Mouse (Mus musculus) midbrain, embryonic 16.5 days (tissue): ENCODE measurements around the gene Emid1. TPM values are rescaled to one million over a fixed set of nuclear protein-coding genes. Genes with fewer than 3 reads are reported as not detected.

Source experiments
- ATAC-seq: fragments of 200-750 bp; cut with Nextera tagmentation; 2 replicates; pipeline ENCODE4 v1.8.0; 2017; ENCODE audit warnings: moderate TSS enrichment
- H3K27ac ChIP-seq: fragments of 300-500 bp; sonication (generic); 2 replicates; pipeline ENCODE4 v1.5.1; 2014; ENCODE audit warnings: mild to moderate bottlenecking, low read length, mixed read lengths
- H3K27me3 ChIP-seq: fragments of 300-500 bp; sonication (generic); 2 replicates; pipeline ENCODE4 v1.6.1; 2014; ENCODE audit warnings: low read depth, low read length, mixed read lengths; ENCODE audit not compliant: control insufficient read depth, insufficient read depth
- H3K36me3 ChIP-seq: fragments of 300-500 bp; sonication (generic); 2 replicates; pipeline ENCODE4 v1.6.1; 2014; ENCODE audit warnings: mild to moderate bottlenecking, low read length, moderate library complexity, mixed read lengths; ENCODE audit not compliant: control insufficient read depth, insufficient read depth
- H3K4me1 ChIP-seq: fragments of 300-500 bp; sonication (generic); 2 replicates; pipeline ENCODE4 v1.6.1; 2014; ENCODE audit warnings: mild to moderate bottlenecking, low read length, mixed read lengths; ENCODE audit not compliant: control insufficient read depth, insufficient read depth
- H3K4me2 ChIP-seq: fragments of 300-500 bp; sonication (generic); 2 replicates; pipeline ENCODE4 v1.6.1; 2014; ENCODE audit warnings: mild to moderate bottlenecking, low read length, mixed read lengths
- H3K4me3 ChIP-seq: fragments of 300-500 bp; sonication (generic); 2 replicates; pipeline ENCODE4 v1.5.1; 2014; ENCODE audit warnings: low read depth, mild to moderate bottlenecking, low read length, moderate library complexity, mixed read lengths
- H3K9ac ChIP-seq: fragments of 300-500 bp; sonication (generic); 2 replicates; pipeline ENCODE4 v1.6.1; 2014; ENCODE audit warnings: low read depth, low read length, mixed read lengths
- H3K9me3 ChIP-seq: fragments of 300-500 bp; sonication (generic); replicated peaks from 2 replicates; pipeline ENCODE4 v1.6.1; 2014; ENCODE audit warnings: mild to moderate bottlenecking, low read length, mixed read lengths; ENCODE audit not compliant: control insufficient read depth, poor library complexity, severe bottlenecking
- WGBS: fragments of 180-500 bp; shearing (Covaris S2); extraction: QIAGEN DNeasy Blood & Tissue Kit; methylation state at CpG from one replicate; pipeline ENCODE4 v1.1.7; 2014; 5-methylcytosine and 5-hydroxymethylcytosine counted together
- polyA plus RNA-seq: library from polyadenylated mRNA; unstranded; fragments of >200 nt; fragmentation: Nextera tagmentation; extraction: Ambion mirVana; gene quantifications from 2 replicates; pipeline ENCODE4 v1.2.1, GENCODE M21; 2015

The Emid1 gene
- polyA plus RNA-seq, 1 experiment from 2014 or later: 12.4 TPM

GRCm38 (mm10) chr11:5135914-5136313, 16.1 kb downstream of the Emid1 start:
- no peak for ATAC-seq

GRCm38 (mm10) chr11:5132751-5133150, 19.3 kb downstream of the Emid1 start:
- ATAC-seq: no peak
- no peaks in the 10 kb centered on the region for H3K36me3 ChIP-seq
- 82% methylated on average over 4 of the region's 4 CpGs for WGBS

More at GRCm38 (mm10) chr11:5135914-5136313, 16.1 kb downstream of the Emid1 start:
- no peaks in the 10 kb centered on the region for H3K9me3 ChIP-seq
- H3K4me1 ChIP-seq: no peaks in the 10 kb centered on the region
- no peaks in the 10 kb centered on the region for H3K27me3 ChIP-seq
- no peak overlapping the region for H3K4me2 ChIP-seq
- no peak overlapping the region for H3K9ac ChIP-seq
- 80% methylated on average over 11 of the region's 11 CpGs for WGBS
- no peaks in the 10 kb centered on the region for H3K36me3 ChIP-seq
- no peak overlapping the region for H3K4me3 ChIP-seq
- H3K27ac ChIP-seq: no peak overlapping the region

GRCm38 (mm10) chr11:5130111-5130665, 21.9 kb downstream of the Emid1 start:
- no peaks in the 10 kb centered on the region for H3K4me1 ChIP-seq
- WGBS: 63% methylated on average over 4 of the region's 4 CpGs
- no peaks in the 10 kb centered on the region for H3K9me3 ChIP-seq
- no peak overlapping the region for H3K4me2 ChIP-seq
- no peak for ATAC-seq
- no peaks in the 10 kb centered on the region for H3K27me3 ChIP-seq
- H3K36me3 ChIP-seq: no peaks in the 10 kb centered on the region
- no peak overlapping the region for H3K9ac ChIP-seq
- H3K27ac ChIP-seq: no peak overlapping the region
- no peak overlapping the region for H3K4me3 ChIP-seq

More at GRCm38 (mm10) chr11:5132751-5133150, 19.3 kb downstream of the Emid1 start:
- no peak overlapping the region for H3K9ac ChIP-seq
- no peak overlapping the region for H3K27ac ChIP-seq
- no peaks in the 10 kb centered on the region for H3K9me3 ChIP-seq
- H3K27me3 ChIP-seq: no peaks in the 10 kb centered on the region
- no peak overlapping the region for H3K4me2 ChIP-seq
- no peaks in the 10 kb centered on the region for H3K4me1 ChIP-seq
- H3K4me3 ChIP-seq: no peak overlapping the region

DNA sequence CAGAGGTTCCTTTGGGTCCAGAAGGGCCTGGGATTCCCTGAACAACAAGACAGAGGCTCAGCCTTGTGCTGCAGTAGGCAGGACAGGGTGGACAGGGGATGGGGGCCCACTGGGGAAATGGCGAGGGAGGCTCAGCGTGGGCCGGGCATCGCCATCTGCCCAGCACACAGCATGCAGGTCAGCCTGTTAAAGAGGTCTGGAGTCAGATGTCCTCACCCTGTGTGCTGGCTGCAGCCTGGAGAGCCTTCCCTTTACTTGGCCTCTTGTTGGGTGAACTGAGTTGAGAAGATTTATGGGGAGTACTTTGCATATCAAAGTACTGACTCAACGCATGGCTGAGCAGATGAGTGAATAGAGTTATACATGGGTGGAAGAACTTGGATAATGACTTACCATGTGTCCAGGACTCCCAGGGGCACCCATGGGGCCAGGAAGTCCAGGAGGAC, 23.0 kb downstream of the Emid1 start:
- no peaks in the 10 kb centered on the region for H3K4me1 ChIP-seq
- H3K4me2 ChIP-seq: no peak overlapping the region
- 12% methylated on average over 5 of the region's 5 CpGs for WGBS
- ATAC-seq: no peak
- no peak overlapping the region for H3K4me3 ChIP-seq
- no peaks in the 10 kb centered on the region for H3K36me3 ChIP-seq
- H3K9me3 ChIP-seq: no peaks in the 10 kb centered on the region
- no peak overlapping the region for H3K9ac ChIP-seq
- no peak overlapping the region for H3K27ac ChIP-seq
- H3K27me3 ChIP-seq: no peaks in the 10 kb centered on the region

DNA sequence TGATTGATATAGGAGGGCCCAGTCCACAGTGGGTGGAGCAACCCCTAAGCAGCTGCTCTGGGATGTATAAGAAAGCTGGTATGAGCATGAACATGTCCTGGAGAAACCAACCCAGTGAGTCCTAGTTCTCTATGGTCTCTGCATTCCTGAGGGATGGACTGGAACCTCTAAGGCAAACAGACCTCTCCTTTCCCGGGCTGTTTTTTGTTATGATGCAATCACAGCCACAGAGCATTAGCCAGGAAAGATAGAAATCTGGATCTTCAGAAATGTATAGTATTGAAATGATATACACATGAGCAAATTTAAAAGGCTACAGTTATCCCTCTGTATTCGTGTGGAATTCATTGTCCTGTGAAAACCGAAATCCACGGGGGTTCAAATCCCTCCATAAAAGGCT, 26.3 kb downstream of the Emid1 start:
- no peak overlapping the region for H3K27ac ChIP-seq
- no peak overlapping the region for H3K9ac ChIP-seq
- 54% methylated on average over 4 of the region's 4 CpGs for WGBS
- no peaks in the 10 kb centered on the region for H3K4me1 ChIP-seq
- H3K4me3 ChIP-seq: no peak overlapping the region
- ATAC-seq: no peak
- no peaks in the 10 kb centered on the region for H3K9me3 ChIP-seq
- no peaks in the 10 kb centered on the region for H3K36me3 ChIP-seq
- H3K4me2 ChIP-seq: no peak overlapping the region
- H3K27me3 ChIP-seq: no peaks in the 10 kb centered on the region

- H3K9me3 ChIP-seq: no peaks in the 10 kb centered on the region
- WGBS: 31% methylated on average over 13 of the region's 13 CpGs
- no peak overlapping the region for H3K4me2 ChIP-seq
- no peak overlapping the region for H3K9ac ChIP-seq
- no peaks in the 10 kb centered on the region for H3K36me3 ChIP-seq
- ATAC-seq: 0 out of 2 replicates have a peak, but pooled peaks have one; percentile 44
- no peaks in the 10 kb centered on the region for H3K4me1 ChIP-seq
- H3K27me3 ChIP-seq: no peaks in the 10 kb centered on the region
- H3K27ac ChIP-seq: no peak overlapping the region
- H3K4me3 ChIP-seq: no peak overlapping the region
Measured at GRCm38 (mm10) chr11:5114931-5115581, 37.0 kb downstream of the Emid1 start.

DNA sequence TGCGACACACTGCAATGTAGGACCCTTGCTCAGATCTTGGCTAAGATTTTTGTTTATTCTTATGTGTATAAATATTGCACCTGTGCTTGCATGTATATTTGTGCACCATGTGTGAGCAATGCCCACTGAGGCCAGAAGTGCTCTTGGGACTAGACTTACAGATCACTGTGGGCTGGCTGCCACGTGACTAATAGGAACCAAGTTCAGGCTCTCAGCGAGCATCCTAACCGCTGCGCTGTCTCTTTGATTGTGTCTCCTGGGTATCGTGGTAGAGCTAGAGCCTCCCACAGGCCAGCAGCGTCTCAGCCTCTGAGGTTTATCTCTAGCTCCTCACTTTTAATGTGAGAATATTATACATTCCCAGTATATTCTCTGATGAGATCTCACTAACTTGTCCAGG, 38.4 kb downstream of the Emid1 start:
- ATAC-seq: no peak
- WGBS: 75% methylated on average over 7 of the region's 7 CpGs

DNA sequence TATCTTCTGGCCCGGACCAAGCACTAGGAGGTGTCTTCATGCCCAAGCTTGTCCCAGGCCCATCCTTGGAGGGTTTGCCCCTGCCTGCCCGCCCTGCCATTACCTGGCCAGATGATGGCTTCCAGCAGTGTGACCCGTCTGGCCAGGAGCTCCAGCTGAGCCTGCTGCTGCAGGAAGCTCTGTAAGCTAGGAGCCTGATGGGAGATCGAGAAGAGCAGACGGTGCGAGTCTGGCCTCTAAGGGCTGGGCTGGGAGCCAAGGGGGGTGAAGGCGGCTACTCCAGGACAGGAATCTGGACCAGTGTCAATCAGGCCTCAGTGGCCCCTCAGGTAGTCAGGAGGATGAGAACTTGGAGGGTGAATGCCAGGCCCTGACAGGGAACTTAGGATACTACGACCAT, 42.6 kb downstream of the Emid1 start:
- Histone ChIP-seq H3K9ac (no peak overlapping the region), H3K27ac (no peak overlapping the region), H3K9me3 (no peaks in the 10 kb centered on the region), H3K4me1 (no peaks in the 10 kb centered on the region), H3K4me2 (no peak overlapping the region), H3K27me3 (no peaks in the 10 kb centered on the region), H3K36me3 (no peaks in the 10 kb centered on the region), H3K4me3 (no peak overlapping the region)
- 79% methylated on average over 8 of the region's 8 CpGs for WGBS
- ATAC-seq: no peak

More for the DNA sequence above, 38.4 kb downstream of the Emid1 start:
- Histone ChIP-seq H3K4me1 (no peaks in the 10 kb centered on the region), H3K9me3 (no peaks in the 10 kb centered on the region), H3K9ac (no peak overlapping the region), H3K36me3 (no peaks in the 10 kb centered on the region), H3K27ac (no peak overlapping the region), H3K4me2 (no peak overlapping the region), H3K27me3 (no peaks in the 10 kb centered on the region), H3K4me3 (no peak overlapping the region)

GRCm38 (mm10) chr11:5103986-5104509, 48.0 kb downstream of the Emid1 start:
- ATAC-seq: no peak
- Histone ChIP-seq H3K9ac (no peak overlapping the region), H3K4me1 (peaks cover 15% of the 10 kb centered on the region), H3K9me3 (no peaks in the 10 kb centered on the region), H3K27me3 (no peaks in the 10 kb centered on the region), H3K27ac (no peak overlapping the region), H3K4me2 (no peak overlapping the region), H3K4me3 (no peak overlapping the region), H3K36me3 (no peaks in the 10 kb centered on the region)
- WGBS: 96% methylated on average over 4 of the region's 4 CpGs
